Mouse (Mus musculus): Measurements from ENCODE around the gene Dcaf8. TPM values are rescaled to one million over a fixed set of nuclear protein-coding genes. Genes with fewer than 3 reads are reported as not detected.
A peak's percentile ranks its signal among the peaks of the same experiment; 100 is the strongest.

Gene Dcaf8
- total and polyA plus RNA-seq, 3 experiments, result 31.7 to 49.0 (median 45.8) TPM

DNA sequence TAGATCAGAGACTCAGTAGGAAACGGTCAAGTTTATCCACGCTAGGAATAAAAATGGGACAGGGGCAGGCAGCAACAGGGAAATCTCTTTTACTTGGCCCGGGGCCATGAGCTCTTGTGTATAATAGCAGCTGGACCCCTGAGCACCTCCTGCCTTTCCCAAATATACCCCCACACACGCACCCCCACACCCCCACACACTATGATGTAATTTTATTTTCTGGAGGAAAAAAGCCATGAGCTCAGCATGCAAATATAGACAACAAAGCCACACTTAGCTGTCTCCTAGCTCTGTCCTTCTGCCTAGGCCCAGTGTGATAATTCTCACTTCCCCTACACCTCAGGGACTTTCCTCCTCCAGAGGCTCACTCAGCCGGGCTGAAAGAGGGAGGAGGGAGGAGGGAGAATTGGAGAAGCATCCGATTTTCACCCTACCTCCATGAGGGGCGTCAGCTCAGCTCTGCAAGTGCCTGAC is 59.3 kb downstream of the Dcaf8 start:
- Histone ChIP-seq H3K9ac (ENCODE audit: control insufficient read depth, low read depth, low read length, poor library complexity, severe bottlenecking) (peak overlapping the region; percentile 25; the same call in 1 of the 2 replicates), H3K27me3 (ENCODE audit: control insufficient read depth in 1 of 2, insufficient read depth in 2 of 2, low read length in 2 of 2) (no peaks in the 10 kb centered on the region), H3K79me2 (ENCODE audit: control insufficient read depth, insufficient read depth, low read length, poor library complexity) (no peaks in the 10 kb centered on the region), H3K36me3 (ENCODE audit: control insufficient read depth in 1 of 2, insufficient read depth in 2 of 2, low read length in 2 of 2) (no peaks in the 10 kb centered on the region), H3K4me1 (ENCODE audit: control insufficient read depth in 1 of 2, insufficient read depth in 2 of 2, low read length in 2 of 2) (peaks cover 3 to 14% of the 10 kb centered on the region in 2 experiments), H3K27ac (ENCODE audit: control insufficient read depth, low read depth, low read length) (no peak overlapping the region), H3K9me3 (replicated peaks; ENCODE audit: insufficient read depth, low read length) (no peaks in the 10 kb centered on the region), H3K4me3 (ENCODE audit: control insufficient read depth in 1 of 2, insufficient read depth in 1 of 2, low read depth in 2 of 2, low read length in 2 of 2) (no peak overlapping the region)
- peak; percentile 31 for DNase-seq (ENCODE audit: low read depth, low spot score)
- TF ChIP-seq USF2 (IDR thresholded peaks at IDR 0.05; ENCODE audit: borderline replicate concordance in 1 of 2, insufficient read depth in 1 of 2, low read depth in 1 of 2, low read length in 2 of 2) (no peak), MYB (IDR thresholded peaks at IDR 0.05; ENCODE audit: low read depth, low read length) (no peak), POLR2A (IDR thresholded peaks at IDR 0.05; ENCODE audit: control insufficient read depth in 1 of 2, insufficient read depth in 1 of 2, low read depth in 1 of 2, low read length in 2 of 2, poor library complexity in 1 of 2) (no peak), NELFE (IDR thresholded peaks at IDR 0.05; ENCODE audit: low read depth, low read length) (no peak), GABPA (IDR thresholded peaks at IDR 0.05; ENCODE audit: low read depth, low read length) (no peak), RAD21 (IDR thresholded peaks at IDR 0.05; ENCODE audit: low read depth, low read length) (no peak), MXI1 (IDR thresholded peaks at IDR 0.05; ENCODE audit: low read depth, low read length) (no peak), ZNF384 (IDR thresholded peaks at IDR 0.05; ENCODE audit: low read depth, low read length) (no peak), MAZ (IDR thresholded peaks at IDR 0.05; ENCODE audit: low read depth, low read length) (no peak), ZC3H11A (IDR thresholded peaks at IDR 0.05; ENCODE audit: low read depth, low read length) (no peak), POLR2AphosphoS5 (IDR thresholded peaks at IDR 0.05; ENCODE audit: borderline replicate concordance, low read depth, low read length) (no peak), SMC3 (IDR thresholded peaks at IDR 0.05; ENCODE audit: low read depth, low read length) (no peak), CHD2 (IDR thresholded peaks at IDR 0.05; ENCODE audit: low read length) (no peak), POLR2AphosphoS2 (IDR thresholded peaks at IDR 0.05; ENCODE audit: low read length) (no peak), NRF1 (IDR thresholded peaks at IDR 0.05; ENCODE audit: insufficient read depth, low read depth, low read length, poor library complexity, severe bottlenecking) (no peak), RCOR1 (IDR thresholded peaks at IDR 0.05; ENCODE audit: low read depth, low read length) (no peak), HCFC1 (IDR thresholded peaks at IDR 0.05; ENCODE audit: low read depth, low read length) (no peak), ELF1 (IDR thresholded peaks at IDR 0.05; ENCODE audit: low read depth, low read length) (no peak), UBTF (IDR thresholded peaks at IDR 0.05; ENCODE audit: borderline replicate concordance, insufficient read depth, low read depth, low read length) (no peak), TCF12 (IDR thresholded peaks at IDR 0.05; ENCODE audit: low read depth, low read length) (no peak)

GRCm38 (mm10) chr1:172212776-172213175 is 64.9 kb downstream of the Dcaf8 start:
- Histone ChIP-seq H3K9ac (ENCODE audit: control insufficient read depth, low read depth, low read length, poor library complexity, severe bottlenecking) (no peak overlapping the region), H3K9me3 (replicated peaks; ENCODE audit: insufficient read depth, low read length) (no peaks in the 10 kb centered on the region), H3K36me3 (ENCODE audit: control insufficient read depth in 1 of 2, insufficient read depth in 2 of 2, low read length in 2 of 2) (peaks cover 0 to 4% of the 10 kb centered on the region in 2 experiments; a peak in 2 of 4 replicates), H3K27me3 (ENCODE audit: control insufficient read depth in 1 of 2, insufficient read depth in 2 of 2, low read length in 2 of 2) (no peaks in the 10 kb centered on the region), H3K27ac (ENCODE audit: control insufficient read depth, low read depth, low read length) (no peak overlapping the region), H3K4me3 (ENCODE audit: control insufficient read depth in 1 of 2, insufficient read depth in 1 of 2, low read depth in 2 of 2, low read length in 2 of 2) (no peak overlapping the region), H3K4me1 (ENCODE audit: control insufficient read depth in 1 of 2, insufficient read depth in 2 of 2, low read length in 2 of 2) (peaks cover 0 to 11% of the 10 kb centered on the region in 2 experiments; a peak in 2 of 4 replicates), H3K79me2 (ENCODE audit: control insufficient read depth, insufficient read depth, low read length, poor library complexity) (no peaks in the 10 kb centered on the region)
- DNase-seq (ENCODE audit: low read depth, low spot score), result no peak
- TF ChIP-seq MYC (IDR thresholded peaks at IDR 0.05; ENCODE audit: low read depth, low read length) (no peak), ELF1 (IDR thresholded peaks at IDR 0.05; ENCODE audit: low read depth, low read length) (no peak), KAT2A (conservative IDR thresholded peaks at IDR 0.05; ENCODE audit: low read depth, low read length) (no peak), NELFE (IDR thresholded peaks at IDR 0.05; ENCODE audit: low read depth, low read length) (no peak), ZMIZ1 (IDR thresholded peaks at IDR 0.05; ENCODE audit: low read depth, low read length) (no peak), POLR2AphosphoS2 (IDR thresholded peaks at IDR 0.05; ENCODE audit: low read length) (no peak), RCOR1 (IDR thresholded peaks at IDR 0.05; ENCODE audit: low read depth, low read length) (no peak), NRF1 (IDR thresholded peaks at IDR 0.05; ENCODE audit: insufficient read depth, low read depth, low read length, poor library complexity, severe bottlenecking) (no peak), GATA1 (IDR thresholded peaks at IDR 0.05; ENCODE audit: low read depth, low read length) (no peak), MYB (IDR thresholded peaks at IDR 0.05; ENCODE audit: low read depth, low read length) (no peak), USF2 (IDR thresholded peaks at IDR 0.05; ENCODE audit: borderline replicate concordance in 1 of 2, insufficient read depth in 1 of 2, low read depth in 1 of 2, low read length in 2 of 2) (no peak), MAZ (IDR thresholded peaks at IDR 0.05; ENCODE audit: low read depth, low read length) (no peak), UBTF (IDR thresholded peaks at IDR 0.05; ENCODE audit: borderline replicate concordance, insufficient read depth, low read depth, low read length) (no peak), CTCF (IDR thresholded peaks at IDR 0.05 in 2 of 3, conservative IDR thresholded peaks at IDR 0.05 in 1 of 3; ENCODE audit: control insufficient read depth in 1 of 3, insufficient read depth in 1 of 3, low read depth in 2 of 3, low read length in 3 of 3, poor library complexity in 1 of 3, severe bottlenecking in 1 of 3) (no peak), CHD2 (IDR thresholded peaks at IDR 0.05; ENCODE audit: low read length) (no peak), MAX (IDR thresholded peaks at IDR 0.05; ENCODE audit: low read length) (no peak), HCFC1 (IDR thresholded peaks at IDR 0.05; ENCODE audit: low read depth, low read length) (no peak), ETS1 (IDR thresholded peaks at IDR 0.05; ENCODE audit: low read depth, low read length) (no peak)

Measured in MEL (cell line).